Mouse (Mus musculus) kidney, adult 11 months (tissue): ENCODE measurements around the gene Tectb.

Experiments
- DNase-seq: peaks from one replicate; pipeline ENCODE4 v3.0.0; 2022

Gene Tectb

DNA sequence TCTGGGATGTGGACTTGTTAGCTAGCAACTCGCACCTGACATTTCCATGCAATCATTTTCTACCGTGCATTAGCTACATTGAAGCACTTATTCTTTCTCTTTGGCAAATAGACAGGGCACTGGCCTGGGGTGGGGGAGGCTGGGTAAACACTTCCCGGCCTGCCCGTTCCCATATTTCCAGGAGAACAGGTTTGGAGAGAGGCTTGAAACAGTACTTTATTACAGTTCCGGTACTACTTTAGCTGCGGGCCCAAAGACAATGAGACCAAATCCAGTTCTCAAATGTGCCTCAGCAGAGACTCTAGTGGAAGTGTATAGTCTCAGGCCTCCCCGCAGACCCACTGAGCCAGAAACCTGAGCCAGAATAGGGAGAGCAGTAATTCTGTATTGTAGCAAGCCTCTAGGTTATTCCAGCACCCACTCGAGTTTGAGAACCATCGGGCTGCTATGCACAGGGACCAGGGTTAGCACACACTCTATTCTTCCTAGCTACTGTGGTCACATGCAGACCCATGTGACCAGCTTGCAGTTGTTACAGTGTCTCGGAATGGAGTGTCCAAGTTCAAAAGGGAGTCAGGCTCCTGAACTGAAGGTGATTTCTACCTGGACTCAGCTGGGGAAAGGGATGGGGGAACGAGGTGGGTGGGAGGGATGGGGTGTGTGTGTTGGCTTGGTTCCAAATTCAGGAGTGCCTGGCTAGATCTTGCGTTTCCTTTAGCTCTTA, 33.2 kb downstream of the Tectb start:
- DNase-seq, result no peak

DNA sequence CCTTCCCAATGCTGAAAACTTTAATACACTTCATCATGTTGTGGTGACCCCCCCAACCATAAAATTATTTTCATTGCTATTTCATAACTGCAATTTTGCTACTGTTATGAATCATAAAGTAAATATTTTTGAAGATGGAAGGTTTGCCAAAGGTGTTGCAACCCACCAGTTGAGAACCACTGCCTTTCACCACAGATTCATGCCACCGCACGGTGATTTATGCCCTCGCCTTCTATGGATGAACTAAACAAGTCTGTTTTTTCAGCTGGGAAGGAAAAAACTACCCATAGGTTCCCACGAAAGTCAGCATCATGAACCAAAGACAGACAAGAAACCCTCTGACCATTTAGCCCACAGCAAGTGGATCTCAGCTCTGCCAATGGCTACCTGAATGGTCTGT, 36.3 kb downstream of the Tectb start:
- DNase-seq, result no peak

DNA sequence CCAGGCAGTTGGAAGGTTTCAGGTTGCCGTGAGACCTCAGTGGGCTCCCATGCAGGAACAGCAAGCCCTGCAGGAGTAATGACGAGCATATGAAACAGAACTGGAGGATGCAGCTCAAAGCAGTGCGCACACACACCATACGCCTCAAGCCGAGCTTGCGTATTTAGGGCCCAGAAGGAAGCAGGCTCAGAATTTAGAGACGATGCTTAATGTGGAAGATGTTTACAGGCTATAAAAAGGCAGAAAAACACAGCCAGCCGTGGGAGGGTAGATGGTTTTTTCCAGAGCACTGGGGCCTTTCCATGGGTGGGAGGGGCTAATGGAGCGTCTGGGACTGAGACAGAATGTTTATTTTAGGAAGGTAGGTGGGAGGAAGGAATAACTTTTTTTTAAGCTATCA, 36.8 kb downstream of the Tectb start:
- peak; percentile 26 for DNase-seq

DNA sequence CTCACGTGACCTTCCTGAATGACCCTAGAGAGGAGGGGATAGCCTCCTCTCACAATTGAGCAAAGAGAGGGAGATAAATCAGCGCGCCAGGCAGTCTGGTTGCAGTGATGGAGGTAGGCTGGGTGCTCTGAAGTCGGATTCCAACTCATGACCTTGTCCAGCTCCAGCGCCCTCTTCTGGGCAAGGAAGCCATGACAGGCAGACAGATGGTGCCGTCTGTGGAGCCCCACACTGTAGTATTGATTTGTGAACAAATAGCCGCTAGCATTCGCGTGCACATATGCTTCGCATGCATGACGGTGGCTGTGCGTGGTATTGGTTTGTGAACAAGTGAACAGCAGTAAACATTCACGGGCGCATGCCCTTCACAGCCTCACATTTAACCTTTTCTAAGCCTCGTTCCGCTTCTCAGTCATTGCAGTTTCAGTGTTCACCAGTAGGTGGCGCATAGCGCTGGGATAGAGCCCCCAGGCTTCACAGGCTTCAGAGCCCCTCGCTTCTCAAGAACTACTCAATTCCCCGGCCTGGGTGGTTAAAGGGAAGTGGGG, 37.7 kb downstream of the Tectb start:
- DNase-seq, result peak; percentile 79

DNA sequence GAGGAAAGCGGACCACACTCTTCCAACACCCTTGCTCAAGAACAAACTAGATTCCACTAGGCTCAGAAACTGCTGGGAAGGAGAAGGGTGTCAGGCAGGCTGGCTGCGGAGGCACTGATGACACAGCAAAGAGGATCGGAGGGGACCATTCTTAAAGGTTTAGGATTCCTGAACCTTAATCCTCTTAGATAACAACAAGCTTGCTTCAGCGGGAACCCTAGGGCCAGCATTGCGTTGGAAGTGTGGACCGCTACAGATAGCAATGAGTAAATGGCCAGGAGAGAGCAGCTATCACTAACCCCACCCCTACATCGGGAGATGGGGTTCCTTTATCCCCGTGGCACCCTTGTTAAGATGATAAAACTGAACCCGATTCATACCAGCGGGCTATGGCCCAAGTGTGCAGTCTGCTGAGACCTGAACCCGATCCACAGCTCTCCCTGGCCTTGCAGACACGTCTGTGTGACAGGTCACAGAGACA, 38.2 kb downstream of the Tectb start:
- DNase-seq, result no peak

DNA sequence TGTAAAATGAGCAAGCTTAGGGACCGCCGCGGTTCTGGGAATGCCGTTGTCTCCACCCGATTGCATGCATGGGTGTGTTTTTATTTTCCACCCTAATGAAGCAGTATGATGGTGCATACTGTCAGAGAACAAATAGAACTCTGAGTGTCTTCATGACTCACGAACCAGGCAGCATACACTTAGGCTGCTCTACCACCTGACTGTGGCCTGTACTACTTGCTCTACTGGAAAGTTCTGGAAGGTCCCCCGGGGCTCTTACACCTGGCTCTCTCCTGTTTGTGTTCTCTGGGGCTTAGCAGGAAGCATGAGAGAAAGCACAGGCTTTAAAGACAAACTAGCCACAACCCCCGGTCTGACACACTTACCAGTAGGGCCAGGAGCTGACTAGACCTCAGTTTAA, 38.8 kb downstream of the Tectb start:
- peak; percentile 57 for DNase-seq

DNA sequence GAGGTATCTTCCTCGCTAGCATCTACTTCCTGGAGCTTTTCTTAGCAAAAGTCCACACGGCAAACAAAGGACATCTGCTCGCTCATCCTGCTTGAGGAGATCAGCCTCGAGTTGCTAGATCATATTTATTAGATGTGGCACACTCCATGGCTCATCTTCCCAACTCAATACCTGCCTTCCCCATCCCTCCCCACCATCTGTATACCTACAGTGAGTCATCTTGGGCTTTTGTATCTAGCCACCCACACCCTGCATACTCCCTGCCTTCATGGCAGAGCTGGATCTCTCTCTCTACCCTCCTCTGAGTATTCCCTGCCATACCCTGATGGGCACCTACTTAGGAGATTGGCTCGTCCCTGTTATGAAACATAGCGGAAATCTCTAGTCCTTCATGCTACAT, 40.7 kb downstream of the Tectb start:
- no peak for DNase-seq

DNA sequence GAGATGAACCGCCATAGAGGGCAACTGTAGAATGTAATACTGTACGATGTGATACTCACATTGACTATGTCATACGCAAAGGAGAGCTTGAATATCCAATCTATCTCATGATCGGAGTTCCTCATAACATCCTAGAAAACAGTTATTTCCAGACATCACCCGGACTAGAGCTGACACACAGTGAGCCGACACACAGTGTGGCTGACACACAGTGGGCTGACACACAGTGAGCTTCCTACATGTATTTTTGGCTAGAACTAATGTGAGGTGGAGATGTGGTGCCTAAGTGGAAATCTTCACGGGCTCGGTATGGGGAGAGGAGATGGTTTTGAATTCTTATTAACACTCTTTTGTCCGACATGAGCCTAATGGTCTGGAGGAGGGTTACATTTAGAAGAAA, 41.7 kb downstream of the Tectb start:
- no peak for DNase-seq

DNA sequence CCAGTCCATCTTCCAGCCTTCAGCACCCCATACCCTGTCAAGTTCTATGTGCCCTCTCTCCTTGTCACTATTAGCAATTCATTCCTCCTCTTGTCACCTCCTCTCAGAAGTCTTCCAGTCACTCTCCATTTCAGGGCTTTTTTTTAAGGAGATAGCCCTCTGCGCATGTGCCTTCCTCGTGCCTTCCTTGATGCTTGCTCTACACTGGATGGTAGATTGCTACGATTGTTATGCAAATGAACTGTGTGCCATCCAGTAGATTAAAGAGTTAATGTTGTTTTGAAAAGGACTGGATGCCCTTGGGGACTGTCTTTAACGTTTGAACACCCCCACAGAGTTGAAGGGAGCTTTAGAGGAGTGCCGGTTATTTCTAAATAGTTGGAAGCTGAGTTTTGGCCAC, 46.1 kb downstream of the Tectb start:
- DNase-seq, result no peak

DNA sequence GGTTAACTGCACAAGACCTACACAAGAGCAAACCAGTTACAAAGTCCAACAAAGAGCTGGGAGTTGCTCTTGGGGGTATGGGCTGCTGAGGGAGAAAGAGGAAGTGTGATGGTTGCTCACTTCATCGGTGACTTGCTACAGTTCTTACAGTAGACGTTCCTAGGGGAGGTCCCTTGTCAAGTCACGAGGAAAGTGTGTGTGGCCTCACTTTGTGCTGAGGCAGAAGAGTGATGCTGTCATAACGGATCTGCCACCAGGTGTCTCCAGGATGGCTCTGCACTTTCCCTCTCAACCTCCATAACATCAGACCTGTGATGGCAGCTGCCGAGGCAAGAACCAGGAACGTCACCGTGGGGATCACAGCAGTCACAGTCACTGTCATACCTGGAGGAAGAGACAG, 46.6 kb downstream of the Tectb start:
- DNase-seq, result no peak

DNA sequence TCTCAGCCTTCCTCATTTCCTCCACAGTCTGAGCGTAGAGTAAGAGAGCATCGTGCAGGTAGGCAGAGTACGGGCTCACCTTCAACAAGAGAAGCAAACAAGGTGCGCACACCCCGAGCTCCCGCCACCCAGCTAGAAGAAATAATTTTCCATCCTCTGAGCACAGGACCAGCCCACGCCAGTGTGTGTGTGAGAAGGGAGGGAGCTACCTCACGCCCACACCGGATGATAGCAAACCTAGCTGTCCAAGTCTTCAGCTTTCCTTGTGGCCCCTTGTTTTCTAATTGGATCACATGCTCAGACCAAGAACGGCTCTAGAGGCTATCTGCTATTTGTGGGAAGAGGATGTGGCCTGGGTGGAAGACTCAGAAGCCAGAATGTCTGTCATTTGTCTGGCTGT, 50.5 kb downstream of the Tectb start:
- DNase-seq, result no peak

DNA sequence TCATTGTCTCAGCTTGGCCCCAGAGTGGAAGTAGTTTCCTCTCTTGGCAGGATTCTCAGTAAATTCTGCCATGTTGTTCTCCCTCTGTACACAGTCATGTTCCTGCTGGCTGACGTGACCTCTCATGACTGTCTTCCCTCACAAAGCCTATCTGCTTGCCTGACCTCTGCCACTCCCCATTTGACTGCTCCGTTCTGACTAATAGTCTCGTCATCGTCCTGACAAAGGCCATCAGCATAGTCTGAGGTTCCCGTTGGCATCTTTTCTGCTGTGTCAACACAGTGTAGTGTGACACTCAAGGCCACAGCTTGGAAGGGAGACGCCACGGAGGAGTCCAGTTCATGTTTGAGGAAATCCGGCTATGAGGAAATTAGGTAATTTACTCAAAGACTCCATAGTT, 51.6 kb downstream of the Tectb start:
- DNase-seq, result no peak

DNA sequence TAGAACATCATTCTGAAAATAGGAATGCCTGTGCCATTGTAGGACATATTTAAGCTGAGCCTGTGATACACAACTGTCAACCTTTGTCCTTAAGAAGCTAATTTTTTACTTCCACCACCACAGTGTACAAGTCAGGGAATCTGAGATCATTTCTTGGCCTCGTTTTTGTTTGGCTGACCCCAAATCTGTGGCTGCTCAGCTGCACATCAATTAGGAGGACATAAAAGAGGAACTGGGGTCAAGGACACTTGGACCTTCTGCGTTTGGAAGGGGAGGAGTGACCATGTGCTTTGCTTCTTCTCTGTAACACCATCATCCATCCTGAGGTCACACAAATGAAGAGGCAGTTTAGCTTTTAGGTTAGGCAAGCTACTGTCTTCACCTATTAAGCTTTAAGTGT, 55.5 kb downstream of the Tectb start:
- DNase-seq, result peak; percentile 62

DNA sequence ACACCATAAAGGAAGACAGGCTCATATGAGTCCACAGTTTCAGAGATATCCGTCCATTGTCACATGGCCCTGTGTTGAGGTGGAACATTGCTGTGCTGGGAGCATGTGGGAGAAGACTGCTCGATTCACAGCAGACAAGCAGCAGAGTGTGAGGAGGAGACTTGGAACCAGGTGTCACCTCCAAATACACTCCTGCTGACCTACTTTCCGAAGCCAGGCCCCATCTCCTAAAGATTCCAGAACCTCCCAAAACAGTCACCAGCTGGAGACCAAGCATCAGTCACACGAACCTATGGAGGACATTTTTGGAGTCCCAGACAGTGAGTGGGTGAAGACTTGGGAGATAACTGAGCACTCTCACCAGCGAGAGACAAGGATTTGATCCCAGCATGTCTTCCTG, 56.0 kb downstream of the Tectb start:
- no peak for DNase-seq

DNA sequence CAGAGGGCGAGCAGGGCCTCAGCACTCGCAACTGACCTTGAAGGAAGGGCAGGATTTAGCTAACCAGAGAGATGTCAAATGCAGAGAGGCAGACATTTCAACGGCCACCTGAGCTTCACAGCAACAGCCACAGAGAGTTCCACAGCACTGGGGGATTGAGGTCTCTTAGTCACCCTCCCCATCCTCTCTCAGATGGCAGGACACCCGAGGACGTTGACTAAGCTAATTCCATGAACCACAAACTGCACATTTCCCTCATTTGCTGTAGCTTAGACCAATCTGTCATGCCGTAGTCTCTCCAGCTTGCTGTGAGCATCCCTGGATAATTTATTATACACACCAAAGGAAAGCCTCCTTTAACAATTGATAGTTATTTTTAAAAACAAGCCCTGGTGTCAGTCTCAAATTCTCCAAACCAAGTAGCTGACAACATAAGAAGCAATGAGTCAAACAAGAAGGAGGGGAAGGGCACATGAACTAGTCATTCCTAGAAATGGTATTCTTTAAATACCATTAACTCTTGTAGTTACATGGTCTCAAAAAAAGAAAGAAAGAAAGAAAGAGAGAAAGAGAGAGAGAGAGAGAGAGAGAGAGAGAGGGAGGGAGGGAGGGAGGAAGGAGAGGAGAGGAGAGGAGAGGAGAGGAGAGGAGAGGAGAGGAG, 59.4 kb downstream of the Tectb start:
- DNase-seq, result no peak

DNA sequence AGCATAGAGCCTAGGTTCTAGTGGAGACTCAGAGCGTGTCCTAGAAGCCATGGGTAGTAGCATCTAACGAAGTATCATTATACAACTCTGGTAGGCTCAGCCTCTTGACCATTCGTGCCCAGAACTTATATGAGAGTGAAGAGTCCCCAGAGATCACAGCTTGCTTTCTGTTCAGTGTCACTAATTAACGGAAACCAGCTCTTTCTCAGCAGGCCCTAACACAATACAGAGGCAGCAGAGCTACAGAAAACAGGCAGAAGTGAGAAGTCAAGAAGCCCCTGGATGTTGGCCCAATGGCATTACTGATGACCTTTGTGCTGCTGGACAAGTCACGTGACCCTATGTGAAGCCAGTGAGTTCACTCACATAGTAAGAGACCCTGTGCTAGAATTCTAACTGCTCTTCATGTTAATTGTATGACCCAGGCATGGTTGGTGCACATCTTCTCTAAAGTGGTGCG, 60.7 kb downstream of the Tectb start, which contains the start of gene Gucy2g:
TSS of gene Gucy2g (minus strand) at position 51 of the 460 bp plus-strand sequence.
- DNase-seq, result no peak

DNA sequence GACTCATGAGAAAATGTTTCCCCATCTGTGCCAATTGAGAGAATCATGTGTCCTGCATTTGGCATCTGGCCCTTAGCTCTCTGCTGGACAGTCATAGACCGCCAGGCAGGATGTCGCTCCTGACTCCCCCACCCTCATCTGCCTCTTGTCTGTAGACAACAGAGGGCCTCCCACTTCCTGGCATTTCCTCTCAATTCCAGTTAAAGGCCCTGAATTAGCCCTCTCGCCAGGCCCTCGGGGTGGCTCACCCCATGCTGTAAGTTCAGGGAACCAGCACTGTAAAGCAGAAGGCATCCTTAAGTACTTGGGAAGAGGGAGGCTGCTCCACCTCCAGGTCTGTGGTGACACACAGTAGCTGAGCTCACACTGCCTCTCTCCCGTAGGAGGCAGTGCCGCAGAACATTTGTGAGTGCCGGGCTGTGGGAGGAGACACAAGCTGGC, 64.3 kb downstream of the Tectb start:
- peak; percentile 72 for DNase-seq
